Mouse (Mus musculus) erythroblast, embryonic 14.5 days (primary cell): ENCODE data around the gene Tbl1xr1. TPM values are rescaled to one million over a fixed set of nuclear protein-coding genes. Genes with fewer than 3 reads are reported as not detected.

Experiments
- H3K27me3 ChIP-seq: 2 replicates; pipeline ENCODE4 v1.6.1; 2012; ENCODE audit warnings: inconsistent platforms; ENCODE audit not compliant: control insufficient read depth
- H3K36me3 ChIP-seq: 2 replicates; pipeline ENCODE4 v1.6.1; 2012; ENCODE audit warnings: mild to moderate bottlenecking, inconsistent platforms; ENCODE audit not compliant: control insufficient read depth
- H3K4me1 ChIP-seq: 2 replicates; pipeline ENCODE4 v1.6.1; 2012; ENCODE audit warnings: inconsistent platforms; ENCODE audit not compliant: control insufficient read depth
- H3K4me3 ChIP-seq: replicated peaks from 2 replicates; pipeline ENCODE3; 2012; ENCODE audit warnings: moderate library complexity, mild to moderate bottlenecking, inconsistent platforms
- H3K9me3 ChIP-seq: 2 replicates; pipeline ENCODE4 v1.6.1; 2012; ENCODE audit warnings: low read length, inconsistent platforms, mixed read lengths; ENCODE audit not compliant: control insufficient read depth
- GATA1 ChIP-seq: IDR thresholded peaks from 2 replicates; pipeline ENCODE4 v1.6.1; 2012; ENCODE audit warnings: low read length, inconsistent platforms, mixed read lengths
- TAL1 ChIP-seq: IDR thresholded peaks from 3 replicates; pipeline ENCODE4 v1.6.1; 2012; ENCODE audit warnings: low read length, inconsistent platforms, mixed read lengths
- polyA plus RNA-seq: library from polyadenylated mRNA; stranded (reverse); fragments of >175 nt; gene quantifications from 2 replicates; pipeline ENCODE4 v1.2.3, GENCODE M21; 2012

The Tbl1xr1 gene
- polyA plus RNA-seq, 1 experiment = 0.53 TPM

GRCm38 (mm10) chr3:22204186-22204585, 127.7 kb downstream of the Tbl1xr1 start:
- Histone ChIP-seq H3K36me3 (peaks cover 25% of the 10 kb centered on the region), H3K27me3 (no peaks in the 10 kb centered on the region), H3K4me1 (no peaks in the 10 kb centered on the region), H3K9me3 (no peaks in the 10 kb centered on the region), H3K4me3 (no peak overlapping the region)
- TF ChIP-seq GATA1 (no peak), TAL1 (no peak)

DNA sequence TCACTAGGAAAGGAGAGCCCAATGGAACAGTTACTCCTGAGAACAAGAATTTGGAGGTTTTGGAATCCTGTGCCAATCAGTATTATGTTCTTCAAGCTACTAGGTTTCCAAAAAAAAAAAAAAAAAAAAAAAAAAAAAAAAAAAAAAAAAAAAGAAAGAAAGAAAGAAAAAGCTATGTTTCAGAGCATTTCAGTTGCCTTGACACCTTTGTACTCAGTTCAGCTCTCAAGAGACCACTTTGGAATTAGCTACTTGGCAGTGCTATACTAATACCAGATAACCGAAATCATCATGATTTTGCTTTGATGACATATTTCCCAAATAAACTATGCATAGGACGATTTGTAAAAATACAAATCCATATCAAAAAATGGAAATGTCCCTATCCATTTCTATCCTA, 145.1 kb downstream of the Tbl1xr1 start:
- TF ChIP-seq GATA1 (no peak), TAL1 (no peak)
- Histone ChIP-seq H3K27me3 (no peaks in the 10 kb centered on the region), H3K9me3 (no peaks in the 10 kb centered on the region), H3K4me3 (no peak overlapping the region), H3K36me3 (no peaks in the 10 kb centered on the region), H3K4me1 (no peaks in the 10 kb centered on the region)

- no peak overlapping the region for H3K4me3 ChIP-seq
- TF ChIP-seq TAL1 (no peak), GATA1 (no peak)
Measured at GRCm38 (mm10) chr3:22222351-22222750, 145.9 kb downstream of the Tbl1xr1 start.

GRCm38 (mm10) chr3:22223023-22223422, 146.6 kb downstream of the Tbl1xr1 start:
- Histone ChIP-seq H3K36me3 (no peaks in the 10 kb centered on the region), H3K4me3 (no peak overlapping the region), H3K27me3 (no peaks in the 10 kb centered on the region), H3K9me3 (no peaks in the 10 kb centered on the region), H3K4me1 (no peaks in the 10 kb centered on the region)
- TF ChIP-seq GATA1 (no peak), TAL1 (no peak)

More at GRCm38 (mm10) chr3:22222351-22222750, 145.9 kb downstream of the Tbl1xr1 start:
- Histone ChIP-seq H3K36me3 (no peaks in the 10 kb centered on the region), H3K9me3 (no peaks in the 10 kb centered on the region), H3K4me1 (no peaks in the 10 kb centered on the region), H3K27me3 (no peaks in the 10 kb centered on the region)

- peaks cover 3% of the 10 kb centered on the region for H3K4me1 ChIP-seq
- no peak for TF ChIP-seq TAL1
- no peak for TF ChIP-seq GATA1
- no peaks in the 10 kb centered on the region for H3K27me3 ChIP-seq
- H3K36me3 ChIP-seq = no peaks in the 10 kb centered on the region
- H3K9me3 ChIP-seq = no peaks in the 10 kb centered on the region
- no peak overlapping the region for H3K4me3 ChIP-seq
Measured at GRCm38 (mm10) chr3:22228052-22228451, 151.6 kb downstream of the Tbl1xr1 start.

DNA sequence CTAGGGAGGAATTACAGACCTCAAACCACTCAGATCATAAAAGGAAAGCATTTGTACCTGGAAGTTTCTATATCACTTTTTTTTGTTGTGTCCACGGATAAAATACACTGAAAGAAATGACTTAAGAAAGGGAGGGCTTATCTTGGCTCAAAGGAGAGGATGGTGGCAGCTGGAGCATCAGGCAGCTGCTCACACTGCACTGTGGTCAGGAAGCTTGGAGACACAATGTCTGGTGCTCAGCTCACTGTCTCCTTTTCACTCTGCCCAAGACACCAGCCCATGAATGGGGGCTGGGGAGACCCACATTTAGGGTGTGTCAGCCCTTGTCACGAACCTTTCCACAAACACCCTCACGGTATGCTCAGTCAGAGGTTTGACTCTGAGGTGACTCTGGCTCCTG, 154.2 kb downstream of the Tbl1xr1 start:
- no peaks in the 10 kb centered on the region for H3K36me3 ChIP-seq
- H3K9me3 ChIP-seq = no peaks in the 10 kb centered on the region
- peaks cover 3% of the 10 kb centered on the region for H3K4me1 ChIP-seq
- TF ChIP-seq GATA1 (no peak), TAL1 (no peak)
- H3K4me3 ChIP-seq = no peak overlapping the region
- no peaks in the 10 kb centered on the region for H3K27me3 ChIP-seq

DNA sequence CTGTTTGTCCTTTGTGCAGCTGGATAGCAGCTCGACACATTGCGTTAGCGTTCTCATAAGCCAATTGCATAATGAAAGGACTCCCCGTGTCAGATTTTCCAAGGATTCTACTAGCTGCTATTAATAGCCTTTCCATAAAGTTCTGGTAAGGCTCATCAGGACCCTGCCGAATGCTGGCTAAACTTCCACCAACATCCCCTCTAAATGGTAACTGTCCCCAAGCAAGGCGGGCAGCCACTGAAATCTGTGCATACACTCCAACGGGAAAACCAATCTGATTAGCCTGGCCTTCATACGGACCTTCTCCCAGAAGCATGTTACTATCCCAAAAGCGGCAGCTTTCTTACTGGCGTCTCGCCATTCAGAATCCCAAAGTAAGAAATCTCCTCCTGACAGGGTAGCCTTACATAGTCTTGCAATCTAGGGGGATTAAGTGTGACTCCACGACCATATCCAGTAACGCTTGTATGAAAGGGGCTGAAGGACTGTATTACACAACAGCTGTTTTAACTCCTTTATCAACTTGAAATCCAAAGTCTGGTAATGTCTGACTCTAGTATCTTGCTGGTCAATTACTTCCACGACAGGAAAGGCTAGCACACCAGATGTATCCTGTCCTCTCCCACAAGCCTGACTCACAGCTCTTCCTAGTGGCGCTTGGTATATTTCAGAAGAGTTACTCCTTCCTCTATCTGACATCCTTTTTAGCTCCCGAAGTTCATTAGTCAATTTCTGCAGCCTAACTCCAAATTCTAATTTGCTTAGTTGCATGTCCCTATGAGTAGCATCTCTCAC, 161.9 kb downstream of the Tbl1xr1 start:
- H3K4me1 ChIP-seq = no peaks in the 10 kb centered on the region
- no peak overlapping the region for H3K4me3 ChIP-seq
- no peaks in the 10 kb centered on the region for H3K27me3 ChIP-seq
- no peaks in the 10 kb centered on the region for H3K36me3 ChIP-seq
- TF ChIP-seq TAL1 = no peak
- no peak for TF ChIP-seq GATA1
- H3K9me3 ChIP-seq = no peaks in the 10 kb centered on the region
